Comparison of ENCODE assay signal across 25 mouse cellular contexts in genomic region chr14:104005132-104005531, GRCm38 (mm10).
A peak's percentile ranks its signal among the peaks of the same experiment; 100 is the strongest.
DNase-seq lines count a peak whose midpoint lies in the region; ATAC-seq and TF ChIP-seq lines count a peak whose summit lies in the region.
"Had no signal": no experiment of that assay in that cellular context is flagged by ENCODE, and none has a peak within 500 bp of the region (broad histone marks: within the 10 kb centered on the region; RNA-seq: fewer than 3 reads in every experiment).

No protein-coding gene starts in this region.

- H3K27ac ChIP-seq in liver, postnatal 0 days (ENCODE audit: low read depth), result no peak overlapping the region
- H3K27ac ChIP-seq in liver, embryonic 12.5 days, result no peak overlapping the region
- H3K27ac ChIP-seq in forebrain, embryonic 14.5 days (ENCODE audit: low read depth, low read length), result no peak overlapping the region
- H3K27ac ChIP-seq: embryonic facial prominence, embryonic 15.5 days; forebrain, embryonic 13.5 days; layer of hippocampus, adult 2 months; liver, embryonic 13.5 days; midbrain, embryonic 13.5 days; stomach, embryonic 15.5 days had no signal

- H3K4me2 ChIP-seq in liver, postnatal 0 days (ENCODE audit: low read depth, low read length), result no peak overlapping the region
- no peak overlapping the region for H3K4me2 ChIP-seq in liver, embryonic 12.5 days
- H3K4me2 ChIP-seq in forebrain, embryonic 14.5 days (ENCODE audit: low read length), result no peak overlapping the region
- H3K4me2 ChIP-seq: embryonic facial prominence, embryonic 15.5 days; forebrain, embryonic 13.5 days; heart, embryonic 11.5 days; liver, embryonic 13.5 days; midbrain, embryonic 13.5 days; stomach, embryonic 15.5 days had no signal

- no peaks in the 10 kb centered on the region for H3K27me3 ChIP-seq in liver, postnatal 0 days (ENCODE audit: insufficient read depth, low read length)
- H3K27me3 ChIP-seq in liver, embryonic 12.5 days (replicated peaks), result no peaks in the 10 kb centered on the region
- H3K27me3 ChIP-seq in forebrain, embryonic 14.5 days (replicated peaks; ENCODE audit: control insufficient read depth, insufficient read depth, low read length), result no peaks in the 10 kb centered on the region
- H3K27me3 ChIP-seq: embryonic facial prominence, embryonic 15.5 days; forebrain, embryonic 13.5 days; liver, embryonic 13.5 days; megakaryocyte, embryonic 14.5 days; midbrain, embryonic 13.5 days; stomach, embryonic 15.5 days had no signal

- H3K9ac ChIP-seq in liver, postnatal 0 days (replicated peaks), result no peak overlapping the region
- H3K9ac ChIP-seq in liver, embryonic 12.5 days, result no peak overlapping the region
- no peak overlapping the region for H3K9ac ChIP-seq in forebrain, embryonic 14.5 days (ENCODE audit: low read length)
- H3K9ac ChIP-seq: embryonic facial prominence, embryonic 15.5 days; forebrain, embryonic 13.5 days; liver, embryonic 13.5 days; midbrain, embryonic 13.5 days; stomach, embryonic 15.5 days had no signal

- H3K9me3 ChIP-seq in liver, postnatal 0 days (ENCODE audit: low read length), result no peaks in the 10 kb centered on the region
- H3K9me3 ChIP-seq in liver, embryonic 12.5 days (replicated peaks), result no peaks in the 10 kb centered on the region
- H3K9me3 ChIP-seq in forebrain, embryonic 14.5 days (replicated peaks; ENCODE audit: control insufficient read depth, low read length), result no peaks in the 10 kb centered on the region
- H3K9me3 ChIP-seq: embryonic facial prominence, embryonic 15.5 days; forebrain, embryonic 13.5 days; liver, embryonic 13.5 days; megakaryocyte, embryonic 14.5 days; midbrain, embryonic 13.5 days; stomach, embryonic 15.5 days had no signal

- intact Hi-C loops in gastrocnemius, postnatal 14 days (cut with DNase I; ENCODE audit: low total_unique reads), result no loop called here

- no peaks in the 10 kb centered on the region for H3K36me3 ChIP-seq in liver, postnatal 0 days (replicated peaks; ENCODE audit: insufficient read depth, low read length)
- no peaks in the 10 kb centered on the region for H3K36me3 ChIP-seq in liver, embryonic 12.5 days
- no peaks in the 10 kb centered on the region for H3K36me3 ChIP-seq in forebrain, embryonic 14.5 days (ENCODE audit: control insufficient read depth, insufficient read depth, low read length)
- H3K36me3 ChIP-seq: embryonic facial prominence, embryonic 15.5 days; liver, embryonic 13.5 days; midbrain, embryonic 13.5 days; stomach, embryonic 15.5 days had no signal

- 0 out of 2 replicates have a peak, but pooled peaks have one; percentile 21 for ATAC-seq in liver, postnatal 0 days
- ATAC-seq in liver, embryonic 12.5 days, result no peak
- ATAC-seq in granulocyte monocyte progenitor cell, adult 5-6 weeks (replicated peaks; ENCODE audit: poor library complexity, severe bottlenecking), result peak; percentile 99
- ATAC-seq in forebrain, embryonic 14.5 days, result no peak
- ATAC-seq: activated CD4-positive, CD25-positive, alpha-beta regulatory T cell, adult 4 months; forebrain, embryonic 13.5 days; hindbrain, embryonic 16.5 days; midbrain, embryonic 13.5 days had no signal

- TF ChIP-seq CTCF in liver, postnatal 0 days (IDR thresholded peaks at IDR 0.05; ENCODE audit: low read depth), result no peak

- no peak overlapping the region for H3K4me3 ChIP-seq in liver, postnatal 0 days (ENCODE audit: low read depth, low read length)
- H3K4me3 ChIP-seq in liver, embryonic 12.5 days, result no peak overlapping the region
- H3K4me3 ChIP-seq in forebrain, embryonic 14.5 days (ENCODE audit: low read depth, low read length), result no peak overlapping the region
- H3K4me3 ChIP-seq: embryonic facial prominence, embryonic 15.5 days; forebrain, embryonic 13.5 days; layer of hippocampus, adult 2 months; liver, embryonic 13.5 days; megakaryocyte, embryonic 14.5 days; midbrain, embryonic 13.5 days; stomach, embryonic 15.5 days had no signal

- H3K4me1 ChIP-seq in liver, postnatal 0 days (ENCODE audit: insufficient read depth), result no peaks in the 10 kb centered on the region
- no peaks in the 10 kb centered on the region for H3K4me1 ChIP-seq in liver, embryonic 12.5 days
- no peaks in the 10 kb centered on the region for H3K4me1 ChIP-seq in forebrain, embryonic 14.5 days (ENCODE audit: control insufficient read depth, insufficient read depth, low read length)
- H3K4me1 ChIP-seq: embryonic facial prominence, embryonic 15.5 days; forebrain, embryonic 13.5 days; liver, embryonic 13.5 days; megakaryocyte, embryonic 14.5 days; midbrain, embryonic 13.5 days; stomach, embryonic 15.5 days had no signal

- WGBS in liver, postnatal 0 days (ENCODE audit: insufficient replicate concordance), result 54% methylated on average over 2 of the region's 2 CpGs
- WGBS in liver, embryonic 12.5 days (ENCODE audit: insufficient replicate concordance), result 32% methylated on average over 2 of the region's 2 CpGs
- 79% methylated on average over 2 of the region's 2 CpGs for WGBS in forebrain, embryonic 14.5 days

- no peak for TF ChIP-seq EP300 in liver, postnatal 0 days (IDR thresholded peaks at IDR 0.05; ENCODE audit: low read depth)

- DNase-seq in gastrocnemius, postnatal 14 days, result peak; percentile 14
- no peak for DNase-seq in gastrocnemius, postnatal 10 days
- DNase-seq in liver, postnatal 0 days, result no peak
- DNase-seq in skeletal muscle tissue, adult 2 months (ENCODE audit: low read depth, low spot score), result peak; percentile 29
- DNase-seq in cerebellum, adult 9-11 months, result no peak
- DNase-seq in forebrain, embryonic 14.5 days (ENCODE audit: low spot score), result no peak
- DNase-seq: adrenal gland, adult 2 months; B cell, adult 2 months; cerebellum, adult 9-10 months; kidney, adult 18-20 months; kidney, postnatal 36 days; liver, embryonic 13.5 days; lung, adult 2 months; lung, postnatal 14 days had no signal

Comparison
In these comparisons a context has a peak if more than half of its experiments do, and no peak if none do; other contexts are left out.
1. DNase-seq: peak in gastrocnemius, postnatal 14 days (single experiment) and skeletal muscle tissue, adult 2 months (single experiment); none in gastrocnemius, postnatal 10 days (single experiment), liver, postnatal 0 days (single experiment), cerebellum, adult 9-11 months (single experiment) and forebrain, embryonic 14.5 days (single experiment).
2. ATAC-seq: peak in liver, postnatal 0 days (single experiment) and granulocyte monocyte progenitor cell, adult 5-6 weeks (single experiment); none in liver, embryonic 12.5 days (single experiment) and forebrain, embryonic 14.5 days (single experiment).